Mouse (Mus musculus): Measurements from ENCODE around the gene Csnk1g2. TPM values are rescaled to one million over a fixed set of nuclear protein-coding genes. Genes with fewer than 3 reads are reported as not detected.

The Csnk1g2 gene
- polyA plus RNA-seq, 1 experiment = 218 TPM

- TF ChIP-seq POLR2A (IDR thresholded peaks at IDR 0.05; ENCODE audit: borderline replicate concordance, insufficient read depth, low read length) (no peak), CTCF (IDR thresholded peaks at IDR 0.05; ENCODE audit: borderline replicate concordance, insufficient read depth, low read depth, low read length) (peak; percentile 64)
- Histone ChIP-seq H3K4me3 (replicated peaks; ENCODE audit: insufficient read depth, low read depth, low read length) (peak overlapping the region; percentile 72), H3K27me3 (ENCODE audit: control insufficient read depth, insufficient read depth, low read length) (no peaks in the 10 kb centered on the region), H3K27ac (ENCODE audit: insufficient read depth, low read length) (no peak overlapping the region), H3K4me1 (ENCODE audit: control insufficient read depth, insufficient read depth, low read length) (peaks cover 10% of the 10 kb centered on the region)
- 1% methylated on average over 29 of the region's 29 CpGs for WGBS
- peak; percentile 66 to 70 for DNase-seq
These were observed 44.4 kb upstream of the Csnk1g2 start for GRCm38 (mm10) chr10:80578131-80578750.

- Histone ChIP-seq H3K27ac (ENCODE audit: insufficient read depth, low read length) (no peak overlapping the region), H3K27me3 (ENCODE audit: control insufficient read depth, insufficient read depth, low read length) (no peaks in the 10 kb centered on the region), H3K4me3 (replicated peaks; ENCODE audit: insufficient read depth, low read depth, low read length) (no peak overlapping the region), H3K4me1 (ENCODE audit: control insufficient read depth, insufficient read depth, low read length) (peaks cover 14% of the 10 kb centered on the region)
- peak; percentile 72 for TF ChIP-seq CTCF (IDR thresholded peaks at IDR 0.05; ENCODE audit: borderline replicate concordance, insufficient read depth, low read depth, low read length)
- no peak for TF ChIP-seq POLR2A (IDR thresholded peaks at IDR 0.05; ENCODE audit: borderline replicate concordance, insufficient read depth, low read length)
- DNase-seq = peak; percentile 61 to 63
- WGBS = 6% methylated on average over 8 of the region's 8 CpGs
These were observed 43.7 kb upstream of the Csnk1g2 start for GRCm38 (mm10) chr10:80578911-80579310.

GRCm38 (mm10) chr10:80583047-80583446 lies 39.6 kb upstream of the Csnk1g2 start:
- Histone ChIP-seq H3K4me1 (ENCODE audit: control insufficient read depth, insufficient read depth, low read length) (peaks cover 34% of the 10 kb centered on the region), H3K27me3 (ENCODE audit: control insufficient read depth, insufficient read depth, low read length) (no peaks in the 10 kb centered on the region), H3K27ac (ENCODE audit: insufficient read depth, low read length) (no peak overlapping the region), H3K4me3 (replicated peaks; ENCODE audit: insufficient read depth, low read depth, low read length) (no peak overlapping the region)
- DNase-seq = no peak
- 78% methylated on average over 5 of the region's 5 CpGs for WGBS
- no peak for TF ChIP-seq CTCF (IDR thresholded peaks at IDR 0.05; ENCODE audit: borderline replicate concordance, insufficient read depth, low read depth, low read length)
- no peak for TF ChIP-seq POLR2A (IDR thresholded peaks at IDR 0.05; ENCODE audit: borderline replicate concordance, insufficient read depth, low read length)

GRCm38 (mm10) chr10:80584045-80584488 lies 38.6 kb upstream of the Csnk1g2 start:
- peak; percentile 59 to 61 for DNase-seq
- H3K4me3 ChIP-seq (replicated peaks; ENCODE audit: insufficient read depth, low read depth, low read length) = no peak overlapping the region
- no peaks in the 10 kb centered on the region for H3K27me3 ChIP-seq (ENCODE audit: control insufficient read depth, insufficient read depth, low read length)
- WGBS = 32% methylated on average over 12 of the region's 12 CpGs
- H3K27ac ChIP-seq (ENCODE audit: insufficient read depth, low read length) = no peak overlapping the region
- TF ChIP-seq POLR2A (IDR thresholded peaks at IDR 0.05; ENCODE audit: borderline replicate concordance, insufficient read depth, low read length) (no peak), CTCF (IDR thresholded peaks at IDR 0.05; ENCODE audit: borderline replicate concordance, insufficient read depth, low read depth, low read length) (no peak)
- H3K4me1 ChIP-seq (ENCODE audit: control insufficient read depth, insufficient read depth, low read length) = peaks cover 44% of the 10 kb centered on the region

- Histone ChIP-seq H3K4me3 (replicated peaks; ENCODE audit: insufficient read depth, low read depth, low read length) (no peak overlapping the region), H3K27ac (ENCODE audit: insufficient read depth, low read length) (0 out of 2 replicates have a peak overlapping the region, but pooled peaks have one; percentile 7), H3K27me3 (ENCODE audit: control insufficient read depth, insufficient read depth, low read length) (no peaks in the 10 kb centered on the region), H3K4me1 (ENCODE audit: control insufficient read depth, insufficient read depth, low read length) (peaks cover 47% of the 10 kb centered on the region)
- 45% methylated on average over 12 of the region's 12 CpGs for WGBS
- no peak for TF ChIP-seq CTCF (IDR thresholded peaks at IDR 0.05; ENCODE audit: borderline replicate concordance, insufficient read depth, low read depth, low read length)
- no peak for TF ChIP-seq POLR2A (IDR thresholded peaks at IDR 0.05; ENCODE audit: borderline replicate concordance, insufficient read depth, low read length)
- no peak for DNase-seq
These were observed 37.7 kb upstream of the Csnk1g2 start for GRCm38 (mm10) chr10:80584642-80585552.

- 87% methylated on average over 8 of the region's 8 CpGs for WGBS
- no peak for DNase-seq
- no peak overlapping the region for H3K27ac ChIP-seq (ENCODE audit: insufficient read depth, low read length)
- TF ChIP-seq POLR2A (IDR thresholded peaks at IDR 0.05; ENCODE audit: borderline replicate concordance, insufficient read depth, low read length) (no peak), CTCF (IDR thresholded peaks at IDR 0.05; ENCODE audit: borderline replicate concordance, insufficient read depth, low read depth, low read length) (no peak)
- H3K4me3 ChIP-seq (replicated peaks; ENCODE audit: insufficient read depth, low read depth, low read length) = no peak overlapping the region
- H3K4me1 ChIP-seq (ENCODE audit: control insufficient read depth, insufficient read depth, low read length) = peaks cover 47% of the 10 kb centered on the region
- H3K27me3 ChIP-seq (ENCODE audit: control insufficient read depth, insufficient read depth, low read length) = no peaks in the 10 kb centered on the region
These were observed 37.1 kb upstream of the Csnk1g2 start for GRCm38 (mm10) chr10:80585581-80585980.

GRCm38 (mm10) chr10:80586407-80587304 lies 36.0 kb upstream of the Csnk1g2 start:
- peaks cover 47% of the 10 kb centered on the region for H3K4me1 ChIP-seq (ENCODE audit: control insufficient read depth, insufficient read depth, low read length)
- no peak overlapping the region for H3K4me3 ChIP-seq (replicated peaks; ENCODE audit: insufficient read depth, low read depth, low read length)
- H3K27me3 ChIP-seq (ENCODE audit: control insufficient read depth, insufficient read depth, low read length) = no peaks in the 10 kb centered on the region
- 90% methylated on average over 47 of the region's 51 CpGs for WGBS
- peak overlapping the region; percentile 2; the same call in 1 of the 2 replicates for H3K27ac ChIP-seq (ENCODE audit: insufficient read depth, low read length)
- TF ChIP-seq CTCF (IDR thresholded peaks at IDR 0.05; ENCODE audit: borderline replicate concordance, insufficient read depth, low read depth, low read length) (no peak), POLR2A (IDR thresholded peaks at IDR 0.05; ENCODE audit: borderline replicate concordance, insufficient read depth, low read length) (no peak)
- no peak for DNase-seq

Data from cerebellum, adult 2 months (tissue).